Mouse (Mus musculus) limb, embryonic 11.5 days (tissue): ENCODE measurements around the gene Tmem11. TPM values are rescaled to one million over a fixed set of nuclear protein-coding genes. Genes with fewer than 3 reads are reported as not detected.

ENCODE experiments used
- ATAC-seq: fragments of 200-750 bp; cut with Nextera tagmentation; 2 replicates; pipeline ENCODE4 v1.8.0; 2017; ENCODE audit warnings: low read depth; ENCODE audit not compliant: insufficient number of reproducible peaks, low FRiP score, low TSS enrichment
- DNase-seq: peaks from one replicate; pipeline ENCODE4 v3.0.0-alpha.2; 2015; ENCODE audit warnings: low spot score
- H3K27ac ChIP-seq: fragments of 300-500 bp; sonication (generic); replicated peaks from 2 replicates; pipeline ENCODE4 v1.5.1; 2014; ENCODE audit warnings: low read depth, mild to moderate bottlenecking, low read length
- H3K27me3 ChIP-seq: fragments of 300-500 bp; sonication (generic); 2 replicates; pipeline ENCODE4 v1.6.1; 2014; ENCODE audit warnings: mild to moderate bottlenecking, low read length, mixed read lengths; ENCODE audit not compliant: control insufficient read depth, insufficient read depth
- H3K36me3 ChIP-seq: fragments of 300-500 bp; sonication (generic); 2 replicates; pipeline ENCODE4 v1.6.1; 2014; ENCODE audit warnings: mild to moderate bottlenecking, low read length, moderate library complexity, mixed read lengths; ENCODE audit not compliant: control insufficient read depth, insufficient read depth
- H3K4me1 ChIP-seq: fragments of 300-500 bp; sonication (generic); 2 replicates; pipeline ENCODE4 v1.6.1; 2014; ENCODE audit warnings: low read length, mixed read lengths; ENCODE audit not compliant: control insufficient read depth, insufficient read depth
- H3K4me2 ChIP-seq: fragments of 300-500 bp; sonication (generic); 2 replicates; pipeline ENCODE4 v1.6.1; 2014; ENCODE audit warnings: low read depth, mild to moderate bottlenecking, moderate library complexity; ENCODE audit not compliant: severe bottlenecking
- H3K4me3 ChIP-seq: fragments of 300-500 bp; sonication (generic); 2 replicates; pipeline ENCODE4 v1.5.1; 2014; ENCODE audit warnings: low read depth, low read length
- H3K9ac ChIP-seq: fragments of 300-500 bp; sonication (generic); 2 replicates; pipeline ENCODE4 v1.6.1; 2014; ENCODE audit warnings: mild to moderate bottlenecking, low read length
- H3K9me3 ChIP-seq: fragments of 300-500 bp; sonication (generic); 2 replicates; pipeline ENCODE4 v1.6.1; 2016; ENCODE audit warnings: low read length; ENCODE audit not compliant: control insufficient read depth
- WGBS: fragments of 180-500 bp; shearing (Covaris S2); extraction: QIAGEN DNeasy Blood & Tissue Kit; methylation state at CpG from one replicate; pipeline ENCODE4 v1.1.7; 2014; 5-methylcytosine and 5-hydroxymethylcytosine counted together
- polyA plus RNA-seq: library from polyadenylated mRNA; unstranded; fragments of >200 nt; fragmentation: Nextera tagmentation; extraction: Ambion mirVana; gene quantifications from 2 replicates; pipeline ENCODE4 v1.2.1, GENCODE M21; 2014

The Tmem11 gene
- 66.0 and 74.5 TPM in 2 replicates for polyA plus RNA-seq

- Histone ChIP-seq H3K4me3 (peak within 1 kb of the TSS; percentile 99), H3K9ac (peak within 1 kb of the TSS; percentile 90), H3K4me2 (peak within 1 kb of the TSS; percentile 57), H3K27ac (peak within 1 kb of the TSS; percentile 81), H3K36me3 (no peaks in the 10 kb centered on the region), H3K9me3 (no peaks in the 10 kb centered on the region), H3K4me1 (peaks cover 10% of the 10 kb centered on the region), H3K27me3 (no peaks in the 10 kb centered on the region)
- under 1% methylated on average over 58 of the region's 62 CpGs for WGBS
- ATAC-seq (peak; percentile 99), DNase-seq (peak; percentile 96)
Observed at GRCm38 (mm10) chr11:60878675-60879294, at the start of gene Tmem11. Gene Tmem11, minus strand, starts transcription at chr11:60879272.

- Histone ChIP-seq H3K4me1 (peaks cover 8% of the 10 kb centered on the region), H3K9ac (no peak overlapping the region), H3K4me3 (no peak overlapping the region; the same call in 1 of the 2 replicates), H3K27me3 (no peaks in the 10 kb centered on the region), H3K9me3 (no peaks in the 10 kb centered on the region), H3K4me2 (peak overlapping the region; percentile 32; the same call in 1 of the 2 replicates), H3K27ac (no peak overlapping the region), H3K36me3 (no peaks in the 10 kb centered on the region)
- under 1% methylated on average over 9 of the region's 9 CpGs for WGBS
- DNase-seq (peak; percentile 96), ATAC-seq (peak; percentile 65)
Observed at GRCm38 (mm10) chr11:60927264-60927663, 48.2 kb upstream of the Tmem11 start.

- no peaks in the 10 kb centered on the region for H3K9me3 ChIP-seq
- no peak overlapping the region for H3K9ac ChIP-seq
- H3K4me1 ChIP-seq = peaks cover 2% of the 10 kb centered on the region
- H3K4me2 ChIP-seq = no peak overlapping the region
- ATAC-seq (no peak), DNase-seq (no peak)
- H3K36me3 ChIP-seq = no peaks in the 10 kb centered on the region
- 68% methylated on average over 1 of the region's 1 CpGs for WGBS
- H3K27me3 ChIP-seq = no peaks in the 10 kb centered on the region
- no peak overlapping the region for H3K27ac ChIP-seq
- H3K4me3 ChIP-seq = no peak overlapping the region
Observed at GRCm38 (mm10) chr11:60924981-60925380, 45.9 kb upstream of the Tmem11 start.

- no peak overlapping the region for H3K9ac ChIP-seq
Observed at GRCm38 (mm10) chr11:60924498-60924897, 45.4 kb upstream of the Tmem11 start.

GRCm38 (mm10) chr11:60922964-60923363, 43.9 kb upstream of the Tmem11 start:
- H3K4me2 ChIP-seq = no peak overlapping the region
- peaks cover 2% of the 10 kb centered on the region for H3K4me1 ChIP-seq
- no peak overlapping the region for H3K9ac ChIP-seq
- 74% methylated on average over 5 of the region's 5 CpGs for whole genome bisulfite sequencing
- ATAC-seq = no peak
- DNase-seq = no peak
- H3K27me3 ChIP-seq = no peaks in the 10 kb centered on the region
- no peak overlapping the region for H3K27ac ChIP-seq
- no peak overlapping the region for H3K4me3 ChIP-seq
- no peaks in the 10 kb centered on the region for H3K36me3 ChIP-seq
- H3K9me3 ChIP-seq = no peaks in the 10 kb centered on the region

More at GRCm38 (mm10) chr11:60924498-60924897, 45.4 kb upstream of the Tmem11 start:
- H3K4me1 ChIP-seq = peaks cover 2% of the 10 kb centered on the region
- no peak for ATAC-seq
- no peak overlapping the region for H3K4me2 ChIP-seq
- WGBS = 30% methylated on average over 6 of the region's 6 CpGs
- no peak overlapping the region for H3K4me3 ChIP-seq
- H3K36me3 ChIP-seq = no peaks in the 10 kb centered on the region
- no peak for DNase-seq
- H3K9me3 ChIP-seq = no peaks in the 10 kb centered on the region
- no peak overlapping the region for H3K27ac ChIP-seq
- no peaks in the 10 kb centered on the region for H3K27me3 ChIP-seq

GRCm38 (mm10) chr11:60922195-60922594, 43.1 kb upstream of the Tmem11 start:
- no peak overlapping the region for H3K4me3 ChIP-seq
- 78% methylated on average over 1 of the region's 1 CpGs for WGBS
- H3K27ac ChIP-seq = no peak overlapping the region
- H3K36me3 ChIP-seq = no peaks in the 10 kb centered on the region
- DNase-seq (no peak), ATAC-seq (no peak)
- no peak overlapping the region for H3K9ac ChIP-seq
- no peaks in the 10 kb centered on the region for H3K4me1 ChIP-seq
- no peaks in the 10 kb centered on the region for H3K9me3 ChIP-seq
- H3K4me2 ChIP-seq = no peak overlapping the region
- no peaks in the 10 kb centered on the region for H3K27me3 ChIP-seq

- no peak overlapping the region for H3K4me2 ChIP-seq
- WGBS = 91% methylated on average over 2 of the region's 2 CpGs
- no peaks in the 10 kb centered on the region for H3K4me1 ChIP-seq
- H3K9me3 ChIP-seq = no peaks in the 10 kb centered on the region
- no peak for ATAC-seq
- H3K27me3 ChIP-seq = no peaks in the 10 kb centered on the region
- no peak overlapping the region for H3K9ac ChIP-seq
- H3K4me3 ChIP-seq = no peak overlapping the region
- no peak overlapping the region for H3K27ac ChIP-seq
- H3K36me3 ChIP-seq = no peaks in the 10 kb centered on the region
- no peak for DNase-seq
Observed at GRCm38 (mm10) chr11:60920021-60920420, 40.9 kb upstream of the Tmem11 start.

GRCm38 (mm10) chr11:60915201-60915600, 36.1 kb upstream of the Tmem11 start:
- H3K27ac ChIP-seq = no peak overlapping the region
- H3K4me2 ChIP-seq = no peak overlapping the region
- no peak overlapping the region for H3K9ac ChIP-seq
- no peak for ATAC-seq
- H3K27me3 ChIP-seq = 0 out of 2 replicates have a peak, but pooled peaks cover 3% of the 10 kb centered on the region
- peaks cover 6% of the 10 kb centered on the region; the same call in 1 of the 2 replicates for H3K4me1 ChIP-seq
- no peak for DNase-seq
- H3K36me3 ChIP-seq = no peaks in the 10 kb centered on the region
- 67% methylated on average over 4 of the region's 4 CpGs for WGBS
- no peaks in the 10 kb centered on the region for H3K9me3 ChIP-seq
- no peak overlapping the region for H3K4me3 ChIP-seq
